Mouse (Mus musculus) retina, postnatal 1 day (tissue): ENCODE data around the gene Baz2a.
"Not testable (repeated sequence)": the region's sequence is repeated elsewhere in the genome, so short reads cannot be mapped to it uniquely, and the experiment has no call there.

Source experiments
- DNase-seq: peaks from one replicate; pipeline ENCODE4 v3.0.0-alpha.2; 2012

Gene Baz2a

GRCm38 (mm10) chr10:128082880-128083421 is 8.4 kb upstream of the Baz2a start, which contains the start of gene Atp5b:
TSS of gene Atp5b (plus strand) at chr10:128083273.
- DNase-seq = peak; percentile 100

DNA sequence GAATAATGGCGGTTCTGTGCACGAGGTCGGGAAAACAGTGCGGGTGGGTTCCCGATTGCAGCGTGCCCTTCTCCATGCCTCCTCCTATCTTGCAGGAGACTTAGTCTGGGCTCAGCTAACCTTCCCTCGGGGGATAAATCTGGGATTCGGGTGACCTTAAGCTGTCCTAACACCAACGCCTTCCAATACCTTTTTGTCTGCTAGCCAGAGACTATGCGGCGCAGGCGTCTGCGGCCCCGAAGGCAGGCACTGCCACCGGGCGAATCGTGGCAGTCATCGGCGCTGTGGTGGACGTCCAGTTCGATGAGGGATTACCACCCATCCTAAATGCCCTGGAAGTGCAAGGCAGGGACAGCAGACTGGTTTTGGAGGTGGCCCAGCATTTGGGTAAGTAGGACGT is 7.7 kb upstream of the Baz2a start:
- DNase-seq = no peak

- no peak for DNase-seq
Measured at GRCm38 (mm10) chr10:128084160-128084559, 7.2 kb upstream of the Baz2a start.

- peak; percentile 67 for DNase-seq
Measured at GRCm38 (mm10) chr10:128086391-128086790, 5.0 kb upstream of the Baz2a start.

- not testable (repeated sequence) for DNase-seq
Measured at GRCm38 (mm10) chr10:128087216-128087615, 4.2 kb upstream of the Baz2a start.

- no peak for DNase-seq
Measured at GRCm38 (mm10) chr10:128088181-128088580, 3.2 kb upstream of the Baz2a start.

DNA sequence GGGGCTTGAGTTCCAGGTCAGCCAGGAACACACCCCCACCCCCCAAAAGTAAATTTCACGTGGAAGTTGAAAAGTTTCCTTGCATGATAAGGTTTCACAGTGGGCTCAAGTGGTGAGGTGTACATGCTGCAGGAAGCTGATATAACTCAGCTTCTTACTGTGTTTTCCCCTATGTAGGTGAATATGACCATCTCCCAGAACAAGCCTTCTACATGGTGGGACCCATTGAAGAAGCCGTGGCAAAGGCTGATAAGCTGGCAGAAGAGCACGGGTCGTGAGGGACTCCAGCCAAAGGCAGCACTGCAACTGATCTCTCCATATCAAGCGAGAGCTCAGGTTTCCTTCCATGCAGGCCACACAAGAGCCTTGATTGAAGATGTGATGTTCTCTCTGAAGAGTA is 1.5 kb upstream of the Baz2a start:
- no peak for DNase-seq

DNA sequence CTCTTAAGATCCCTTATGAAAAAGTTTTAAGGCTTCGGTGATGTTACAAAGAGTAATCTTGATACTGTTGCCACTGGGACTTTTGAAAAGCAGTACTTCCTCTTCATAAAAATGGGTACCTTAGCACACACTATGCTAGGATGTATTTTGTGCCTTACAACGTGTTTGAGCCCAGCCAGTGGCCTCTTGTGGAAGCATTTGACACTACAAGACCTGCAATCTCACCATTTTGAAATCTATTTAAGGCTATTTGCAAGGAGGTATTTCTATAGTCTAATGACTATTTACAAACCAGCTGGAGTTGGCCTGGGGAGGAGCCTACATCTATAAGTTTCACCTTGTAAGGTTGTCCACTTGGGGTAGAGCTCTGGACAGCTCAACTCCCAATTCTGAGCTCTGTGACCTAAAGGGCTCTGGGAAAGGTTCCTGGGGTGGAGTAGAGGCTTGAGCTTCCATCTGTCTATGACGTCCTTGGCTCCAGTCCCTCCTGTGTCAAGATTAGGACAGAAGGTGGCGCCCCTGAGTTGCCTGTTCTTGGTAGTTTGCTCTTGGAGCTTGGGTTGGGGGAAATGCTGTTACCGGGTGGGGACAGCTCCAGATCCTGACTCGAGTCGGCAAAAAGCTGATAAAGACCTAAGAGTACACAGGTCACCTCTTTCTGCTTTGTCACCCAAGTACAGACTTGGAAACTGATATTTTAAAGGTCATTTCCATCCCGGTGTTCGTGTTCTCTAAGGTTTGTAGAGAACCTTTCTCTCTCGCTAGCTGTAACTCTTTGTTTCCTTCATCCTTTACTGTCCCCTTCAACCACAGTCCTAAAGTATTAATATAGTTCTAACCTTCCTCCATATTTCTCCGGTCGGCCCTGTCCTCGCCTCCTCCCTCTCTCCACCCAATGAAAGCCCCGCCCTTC is 470 bp upstream of the Baz2a start:
- DNase-seq = peak; percentile 94

GRCm38 (mm10) chr10:128092506-128093495 is 1.4 kb downstream of the Baz2a start:
- peak; percentile 88 for DNase-seq

GRCm38 (mm10) chr10:128093496-128094294 is 2.3 kb downstream of the Baz2a start:
- DNase-seq = peak; percentile 41

GRCm38 (mm10) chr10:128094340-128094968 is 3.1 kb downstream of the Baz2a start:
- DNase-seq = peak; percentile 92

- no peak for DNase-seq
Measured at GRCm38 (mm10) chr10:128095003-128095636, 3.7 kb downstream of the Baz2a start.

DNA sequence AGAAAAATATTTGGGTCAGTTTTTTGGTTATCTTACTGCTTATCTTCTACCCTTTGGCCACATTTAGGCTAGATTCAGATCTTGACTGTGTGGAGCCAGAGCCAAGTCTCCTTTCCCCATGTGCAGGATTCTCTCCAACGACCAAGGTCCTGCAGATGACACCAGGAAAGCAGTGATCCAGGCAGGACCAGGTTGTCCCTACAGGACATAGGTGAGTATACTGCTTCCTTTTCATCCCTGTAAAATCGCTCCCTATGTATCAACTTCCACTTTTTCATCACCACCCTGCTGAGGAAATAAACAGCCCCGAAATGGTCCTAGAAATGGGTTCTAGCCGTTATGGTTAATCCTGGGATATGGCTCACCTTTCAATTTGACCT is 4.9 kb downstream of the Baz2a start:
- no peak for DNase-seq

GRCm38 (mm10) chr10:128096693-128097586 is 5.6 kb downstream of the Baz2a start:
- DNase-seq = peak; percentile 95

- DNase-seq = peak; percentile 80
Measured at GRCm38 (mm10) chr10:128097587-128097971, 6.2 kb downstream of the Baz2a start.

- DNase-seq = no peak
Measured at GRCm38 (mm10) chr10:128110103-128110761, 18.9 kb downstream of the Baz2a start.

- no peak for DNase-seq
Measured at GRCm38 (mm10) chr10:128111227-128111626, 19.9 kb downstream of the Baz2a start.

DNA sequence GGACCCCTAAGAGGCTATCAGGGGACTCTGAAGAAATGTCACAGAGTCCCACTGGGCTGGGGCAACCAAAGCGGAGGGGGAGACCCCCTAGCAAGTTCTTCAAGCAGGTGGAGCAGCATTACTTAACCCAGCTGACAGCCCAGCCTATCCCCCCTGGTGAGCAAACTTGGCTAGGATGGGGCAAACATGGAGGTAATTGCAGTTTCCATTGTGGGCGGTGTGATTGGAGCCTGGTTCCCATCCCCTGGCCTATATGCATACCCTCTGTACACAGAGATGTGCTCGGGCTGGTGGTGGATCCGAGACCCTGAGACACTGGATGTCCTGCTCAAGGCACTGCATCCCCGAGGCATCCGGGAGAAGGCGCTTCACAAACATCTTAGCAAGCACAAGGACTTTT is 32.5 kb downstream of the Baz2a start:
- DNase-seq = no peak

DNA sequence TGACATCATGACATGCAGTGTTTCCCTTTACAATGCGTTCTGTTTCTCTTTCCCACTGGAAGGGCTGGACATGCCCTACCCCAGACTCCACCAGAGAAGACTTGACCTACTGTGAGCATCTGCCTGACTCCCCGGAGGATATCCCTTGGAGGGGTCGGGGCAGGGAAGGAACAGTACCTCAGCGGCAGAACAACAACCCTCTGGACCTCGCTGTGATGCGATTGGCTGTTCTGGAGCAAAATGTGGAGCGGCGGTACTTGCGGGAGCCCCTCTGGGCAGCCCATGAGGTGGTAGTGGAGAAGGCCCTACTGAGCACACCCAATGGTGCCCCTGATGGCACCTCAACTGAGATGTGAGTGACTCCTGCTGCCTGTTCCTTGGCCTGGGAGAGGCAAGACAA is 33.5 kb downstream of the Baz2a start:
- DNase-seq = no peak

- no peak for DNase-seq
Measured at GRCm38 (mm10) chr10:128125951-128126350, 34.6 kb downstream of the Baz2a start.
